Mouse (Mus musculus) lung, adult 2 months (tissue): ENCODE results near the gene Ykt6. TPM values are rescaled to one million over a fixed set of nuclear protein-coding genes. Genes with fewer than 3 reads are reported as not detected.

ENCODE experiments used
- DNase-seq: peaks from one replicate; pipeline ENCODE4 v3.0.0; 2022
- H3K4me1 ChIP-seq: fragments of 200-500 bp; 2 replicates; pipeline ENCODE4 v1.6.1; 2011; ENCODE audit warnings: low read length; ENCODE audit not compliant: control insufficient read depth, insufficient read depth
- H3K4me3 ChIP-seq: fragments of 200-500 bp; replicated peaks from 2 replicates; pipeline ENCODE3; 2011; ENCODE audit warnings: low read depth, mild to moderate bottlenecking, control low read depth, low read length; ENCODE audit errors: extremely low read depth
- CTCF ChIP-seq: fragments of 200-500 bp; IDR thresholded peaks from 2 replicates; pipeline ENCODE4 v1.5.1; 2011; ENCODE audit warnings: mild to moderate bottlenecking, low read length, control low read depth; ENCODE audit not compliant: insufficient read depth
- POLR2A ChIP-seq: fragments of 200-500 bp; IDR thresholded peaks from 2 replicates; pipeline ENCODE4 v1.6.1; 2011; ENCODE audit warnings: low read depth, mild to moderate bottlenecking, control low read depth, low read length, borderline replicate concordance; ENCODE audit errors: extremely low read depth
- WGBS: fragments of 180-500 bp; shearing (Covaris S2); methylation state at CpG from one replicate; pipeline ENCODE4 v1.1.7; 2018; 5-methylcytosine and 5-hydroxymethylcytosine counted together
- polyA plus RNA-seq: library from polyadenylated mRNA; depleted of rRNA; stranded (reverse); fragments of >200 nt; gene quantifications from 2 replicates; pipeline ENCODE4 v1.2.3, GENCODE M21; 2012; rRNA removed

The Ykt6 gene
- polyA plus RNA-seq, 1 experiment, result 70.1 TPM

GRCm38 (mm10) chr11:6015011-6015431, 59.5 kb downstream of the Ykt6 start:
- 52% methylated on average over 6 of the region's 6 CpGs for WGBS
- no peak for TF ChIP-seq POLR2A
- no peak for TF ChIP-seq CTCF
- H3K4me1 ChIP-seq, result 0 out of 2 replicates have a peak, but pooled peaks cover 3% of the 10 kb centered on the region
- H3K4me3 ChIP-seq, result no peak overlapping the region
- DNase-seq, result no peak

GRCm38 (mm10) chr11:6016368-6016767, 60.9 kb downstream of the Ykt6 start:
- H3K4me1 ChIP-seq, result 0 out of 2 replicates have a peak, but pooled peaks cover 3% of the 10 kb centered on the region
- no peak for DNase-seq
- H3K4me3 ChIP-seq, result no peak overlapping the region
- TF ChIP-seq POLR2A, result no peak
- no peak for TF ChIP-seq CTCF
- WGBS, result 5% methylated on average over 3 of the region's 3 CpGs

GRCm38 (mm10) chr11:6016797-6017395, 61.4 kb downstream of the Ykt6 start:
- H3K4me3 ChIP-seq, result no peak overlapping the region
- WGBS, result 50% methylated on average over 9 of the region's 9 CpGs
- no peak for DNase-seq

More at GRCm38 (mm10) chr11:6016797-6017395, 61.4 kb downstream of the Ykt6 start:
- TF ChIP-seq CTCF (no peak), POLR2A (no peak)
- H3K4me1 ChIP-seq, result 0 out of 2 replicates have a peak, but pooled peaks cover 3% of the 10 kb centered on the region

Other genes starting within 250 kb of the Ykt6 start
- 130 and 199 TPM in 2 replicates for gene Mrps24, start 240.0 kb upstream of the Ykt6 start, polyA plus RNA-seq
- gene Urgcp, start 193.3 kb upstream of the Ykt6 start, polyA plus RNA-seq, result 21.5 and 21.9 TPM in 2 replicates
- gene Dbnl, start 167.2 kb upstream of the Ykt6 start, polyA plus RNA-seq, result 69.8 and 91.4 TPM in 2 replicates
- 14.4 and 79.5 TPM in 2 replicates for gene Pgam2, start 152.0 kb upstream of the Ykt6 start, polyA plus RNA-seq
- gene Polm, start 117.7 kb upstream of the Ykt6 start, polyA plus RNA-seq, result 28.1 and 34.2 TPM in 2 replicates
- 79.4 and 84.8 TPM in 2 replicates for gene Aebp1, start 93.7 kb upstream of the Ykt6 start, polyA plus RNA-seq
- gene Pold2, start 77.4 kb upstream of the Ykt6 start, polyA plus RNA-seq, result 80.3 and 102 TPM in 2 replicates
- gene Myl7, start 56.9 kb upstream of the Ykt6 start, polyA plus RNA-seq, result 185 and 203 TPM in 2 replicates
- gene Gck, start 5.6 kb upstream of the Ykt6 start, polyA plus RNA-seq, result 0.98 and 1.3 TPM in 2 replicates
- 13.8 and 17.8 TPM in 2 replicates for gene Camk2b, start 110.7 kb downstream of the Ykt6 start, polyA plus RNA-seq
- gene A730071L15Rik, start 244.3 kb downstream of the Ykt6 start, polyA plus RNA-seq, result 0.11 TPM in 1 of 2 replicates, not detected in the other
- gene Nudcd3, start 244.7 kb downstream of the Ykt6 start, polyA plus RNA-seq, result 29.4 and 52.9 TPM in 2 replicates